Mouse (Mus musculus) megakaryocyte, embryonic 14.5 days (primary cell): ENCODE results near the gene Rps6kc1.

Experiments used
- FLI1 ChIP-seq: IDR thresholded peaks from 2 replicates; pipeline ENCODE4 v1.6.1; 2012; ENCODE audit warnings: low read length, inconsistent platforms, mixed read lengths
- GATA1 ChIP-seq: IDR thresholded peaks from 3 replicates; pipeline ENCODE4 v1.6.1; 2012; ENCODE audit warnings: mixed read lengths, low read length, inconsistent platforms, borderline replicate concordance

DNA sequence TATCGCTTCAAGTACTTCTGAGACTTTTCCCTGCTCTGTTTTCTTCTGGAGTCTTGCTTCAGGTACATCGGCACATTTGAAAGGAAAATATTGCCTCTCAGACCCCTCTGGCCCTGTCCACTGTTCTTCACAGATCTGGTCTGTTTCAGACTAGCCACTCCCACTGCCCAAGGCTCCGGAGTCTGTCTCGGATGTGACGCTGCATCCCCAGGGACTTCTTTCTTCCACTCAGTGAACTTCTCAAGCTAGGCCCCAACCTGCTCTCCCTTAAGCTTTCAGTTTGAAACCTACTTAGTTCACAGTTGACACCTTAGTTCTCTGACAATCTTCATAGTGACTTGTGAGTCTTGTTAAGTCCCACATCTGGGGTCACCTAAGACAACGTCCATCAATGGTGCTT is 133.9 kb downstream of the Rps6kc1 start:
- TF ChIP-seq GATA1 (no peak), FLI1 (no peak)
